Mouse (Mus musculus) thymus, postnatal 36 days (tissue): Measurements from ENCODE around the gene Pnpla1.

Source experiments
- DNase-seq, 2 experiments: peaks; one replicate each; pipeline ENCODE4 v3.0.0; 2022; ENCODE audit warnings: mixed read lengths in 2 of 2

Gene Pnpla1

GRCm38 (mm10) chr17:28846974-28847617 lies 11.1 kb upstream of the Pnpla1 start:
- no peak for DNase-seq

- no peak for DNase-seq
These were observed 7.7 kb upstream of the Pnpla1 start for GRCm38 (mm10) chr17:28850511-28850910.

GRCm38 (mm10) chr17:28854377-28854776 lies 3.8 kb upstream of the Pnpla1 start:
- DNase-seq, result no peak

DNA sequence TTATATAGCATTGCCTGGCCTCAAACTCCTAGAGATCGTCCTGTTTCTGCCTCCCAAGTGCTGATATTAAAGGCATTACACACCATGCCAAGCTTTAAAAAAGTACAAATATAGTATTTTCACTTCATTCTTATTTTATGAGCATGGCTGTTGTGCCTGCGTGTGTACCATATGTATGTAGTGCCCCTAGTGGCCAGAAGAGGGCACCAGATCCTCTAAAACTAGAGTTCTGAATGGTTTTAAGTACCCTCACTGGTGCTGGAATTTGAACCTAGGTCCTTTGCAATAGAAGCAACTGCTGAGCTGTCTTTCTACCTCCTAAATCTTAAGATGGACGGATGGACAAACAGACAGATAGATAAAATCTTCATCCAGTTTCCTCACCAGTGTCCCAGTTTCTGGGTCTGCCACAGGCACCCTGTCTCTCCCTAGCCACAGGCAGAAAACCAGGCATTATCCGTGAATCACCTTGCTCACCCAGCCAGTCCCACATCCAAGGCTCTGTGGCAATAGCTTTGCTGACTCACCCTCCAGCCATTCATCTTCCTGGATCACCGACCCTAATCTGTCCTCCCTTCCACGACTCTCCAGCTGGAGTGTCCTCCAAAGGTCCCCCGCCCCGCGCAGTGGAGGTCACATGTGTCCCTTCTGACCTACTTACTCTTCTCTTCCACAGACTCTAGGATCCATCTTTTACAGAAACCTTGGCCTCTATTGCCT lies 2.9 kb upstream of the Pnpla1 start:
- peak; percentile 37 to 52 for DNase-seq

- DNase-seq, result no peak
These were observed 2.2 kb upstream of the Pnpla1 start for GRCm38 (mm10) chr17:28856030-28856429.

DNA sequence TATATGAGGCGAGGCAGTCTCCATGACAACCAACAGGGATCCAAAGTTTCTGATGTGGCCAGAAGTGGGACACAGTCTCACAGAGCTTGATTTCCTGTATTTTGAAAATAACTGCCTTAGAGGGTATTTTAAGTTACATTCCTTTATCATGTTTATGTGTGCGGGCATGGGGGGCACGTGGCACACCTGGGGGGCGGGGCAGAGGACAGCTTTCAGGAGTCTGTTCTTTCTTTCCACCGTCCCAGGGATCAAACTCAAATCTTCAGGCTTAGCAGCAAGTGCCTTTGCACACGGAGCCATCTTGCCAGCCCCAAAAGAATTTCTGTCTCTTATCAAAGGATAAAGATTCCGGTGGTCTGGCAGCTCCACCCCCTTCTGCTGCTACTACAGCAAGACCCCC lies 5.7 kb downstream of the Pnpla1 start:
- DNase-seq, result peak; percentile 34 to 60

DNA sequence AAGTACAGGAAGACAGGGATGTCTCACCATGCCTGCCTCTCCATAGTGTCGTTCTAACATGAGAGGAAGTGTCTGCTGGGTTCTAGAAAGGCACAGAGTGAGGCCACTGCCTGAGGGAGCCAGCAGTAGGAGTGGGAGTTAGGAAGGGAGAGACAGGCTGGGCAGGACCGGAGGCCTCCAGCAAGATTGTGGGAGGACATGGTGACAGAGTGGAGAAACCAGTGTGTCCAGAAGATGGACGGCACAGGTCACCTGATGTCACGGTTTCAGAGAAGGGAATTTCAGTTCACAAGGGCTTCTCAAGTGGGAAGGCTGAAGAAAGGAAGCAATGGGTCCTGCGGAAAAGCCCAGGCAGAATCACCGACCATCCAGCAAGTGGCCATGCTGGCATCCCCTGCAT lies 6.3 kb downstream of the Pnpla1 start:
- DNase-seq, result no peak

- DNase-seq, result no peak
These were observed 8.7 kb downstream of the Pnpla1 start for GRCm38 (mm10) chr17:28866921-28867320.

DNA sequence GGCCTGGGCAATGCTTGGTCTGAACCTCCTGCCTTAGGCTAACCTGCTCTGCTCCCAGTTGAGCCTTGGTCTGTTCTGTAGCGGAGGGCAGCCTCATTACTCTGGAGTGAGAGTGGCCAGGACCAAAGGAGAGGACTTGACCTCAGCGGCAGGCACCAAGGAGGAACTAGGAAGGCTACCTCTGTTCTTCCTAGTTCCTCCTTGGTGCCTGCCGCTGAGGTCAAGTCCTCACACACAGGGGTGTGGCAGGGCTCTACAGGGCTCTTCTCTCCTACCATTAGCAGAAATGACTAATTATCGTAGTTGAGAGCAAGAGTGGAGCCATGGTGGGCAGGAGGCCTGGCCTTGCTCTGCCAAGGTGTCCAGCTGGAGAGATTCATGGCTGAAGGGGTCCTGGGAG lies 9.2 kb downstream of the Pnpla1 start:
- DNase-seq, result no peak

DNA sequence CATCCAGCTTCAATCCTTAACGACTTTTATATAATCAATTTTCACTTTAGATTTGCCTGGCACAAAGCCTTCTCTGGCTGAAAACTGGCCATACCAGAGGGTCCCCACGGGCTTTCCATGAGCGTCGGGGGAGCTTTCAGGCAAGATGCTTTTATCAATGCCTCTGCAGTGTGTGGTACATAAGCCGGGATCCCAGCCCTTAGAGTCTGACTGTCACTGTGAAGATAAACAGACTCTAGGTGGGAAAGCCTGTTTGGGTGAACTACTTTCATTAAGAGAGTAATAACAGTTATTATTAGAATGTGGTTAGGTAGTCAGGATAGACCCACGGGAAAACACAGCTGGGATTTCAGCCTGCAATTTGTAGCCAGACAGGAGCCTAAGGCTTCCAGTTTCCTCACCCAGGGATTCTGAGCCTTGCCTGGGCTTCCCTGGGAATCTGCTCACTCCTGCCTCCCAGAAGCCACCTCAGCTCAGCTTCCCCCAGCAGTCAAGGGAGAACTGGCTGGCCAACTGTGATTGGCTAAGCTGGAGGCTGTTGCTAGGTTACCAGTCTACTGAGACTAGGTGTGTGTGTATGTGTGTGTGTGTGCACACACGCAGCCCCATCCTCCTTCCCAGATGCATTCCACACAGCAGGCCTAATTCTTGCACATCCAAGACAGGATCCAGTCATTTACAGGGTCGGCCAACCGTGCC lies 11.3 kb downstream of the Pnpla1 start:
- no peak for DNase-seq

- no peak for DNase-seq
These were observed 12.2 kb downstream of the Pnpla1 start for GRCm38 (mm10) chr17:28870435-28870834.

GRCm38 (mm10) chr17:28871831-28872230 lies 13.6 kb downstream of the Pnpla1 start:
- no peak for DNase-seq

GRCm38 (mm10) chr17:28872322-28872721 lies 14.1 kb downstream of the Pnpla1 start:
- no peak for DNase-seq

GRCm38 (mm10) chr17:28874216-28874615 lies 16.0 kb downstream of the Pnpla1 start:
- DNase-seq, result no peak

- no peak for DNase-seq
These were observed 16.6 kb downstream of the Pnpla1 start for GRCm38 (mm10) chr17:28874825-28875224.

DNA sequence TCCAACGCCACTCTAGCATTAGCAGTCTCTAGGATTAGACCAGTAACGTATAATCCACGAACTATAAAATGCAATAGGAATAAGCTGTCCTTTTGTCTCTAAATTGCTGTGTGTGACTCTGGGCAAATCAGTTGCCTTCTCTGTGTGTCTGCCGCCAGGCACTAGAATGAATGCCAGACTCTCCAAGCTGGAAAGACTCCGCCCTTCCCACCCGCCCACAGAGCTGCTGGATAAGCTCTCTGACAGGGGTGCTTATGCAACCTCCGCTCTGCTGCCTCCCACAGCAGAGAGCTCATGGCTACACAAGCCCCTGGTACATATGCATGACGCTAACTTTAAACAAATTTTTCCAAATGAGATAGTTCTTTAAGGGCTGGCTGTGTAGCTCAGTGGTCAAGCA lies 17.1 kb downstream of the Pnpla1 start:
- DNase-seq, result no peak

GRCm38 (mm10) chr17:28876331-28876730 lies 18.1 kb downstream of the Pnpla1 start:
- no peak for DNase-seq

GRCm38 (mm10) chr17:28876821-28877220 lies 18.6 kb downstream of the Pnpla1 start:
- DNase-seq, result peak; percentile 37 to 38

- peak; percentile 73 to 77 for DNase-seq
These were observed 21.8 kb downstream of the Pnpla1 start for GRCm38 (mm10) chr17:28879931-28880391.

GRCm38 (mm10) chr17:28882316-28882715 lies 24.1 kb downstream of the Pnpla1 start:
- peak; percentile 73 to 78 for DNase-seq

DNA sequence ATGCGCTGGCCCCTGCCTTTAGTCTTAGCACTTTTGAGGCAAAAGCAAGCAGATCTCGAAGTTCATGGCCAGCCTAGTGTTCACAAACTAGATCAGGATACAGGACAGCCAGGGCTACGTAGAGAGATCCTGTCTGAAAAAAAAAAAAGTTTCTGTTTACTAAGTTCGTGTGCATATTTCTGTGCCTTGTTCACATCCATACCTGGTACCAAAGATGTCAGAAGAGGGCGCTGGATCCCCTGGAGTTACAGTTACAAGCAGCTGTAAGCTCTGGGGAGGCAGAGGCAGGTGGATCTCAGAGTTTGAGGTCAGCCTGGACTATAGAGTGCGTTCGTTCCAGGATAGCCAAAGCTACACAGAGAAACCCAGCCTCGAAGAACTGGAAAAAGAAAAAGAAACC lies 24.6 kb downstream of the Pnpla1 start:
- DNase-seq, result no peak

GRCm38 (mm10) chr17:28883941-28884516 lies 25.8 kb downstream of the Pnpla1 start:
- no peak for DNase-seq

- no peak for DNase-seq
These were observed 27.0 kb downstream of the Pnpla1 start for GRCm38 (mm10) chr17:28885231-28885630.
